Mouse (Mus musculus) lung, postnatal 0 days (tissue): ENCODE results near the gene Zfp296. TPM values are rescaled to one million over a fixed set of nuclear protein-coding genes. Genes with fewer than 3 reads are reported as not detected.

ENCODE experiments used
- ATAC-seq: fragments of 200-750 bp; cut with Nextera tagmentation; 2 replicates; pipeline ENCODE4 v1.8.0; 2017; ENCODE audit warnings: moderate library complexity
- DNase-seq: peaks from one replicate; pipeline ENCODE4 v3.0.0-alpha.2; 2016; ENCODE audit warnings: low spot score
- H3K27ac ChIP-seq: fragments of 300-500 bp; sonication (generic); 2 replicates; pipeline ENCODE4 v1.5.1; 2014; ENCODE audit warnings: antibody characterized with exemption, mild to moderate bottlenecking, low read length, mixed read lengths
- H3K27me3 ChIP-seq: fragments of 300-500 bp; sonication (generic); replicated peaks from 2 replicates; pipeline ENCODE4 v1.6.1; 2014; ENCODE audit warnings: low read length, mixed read lengths; ENCODE audit not compliant: insufficient read depth
- H3K36me3 ChIP-seq: fragments of 300-500 bp; sonication (generic); 2 replicates; pipeline ENCODE4 v1.6.1; 2014; ENCODE audit warnings: low read length, mixed read lengths; ENCODE audit not compliant: insufficient read depth
- H3K4me1 ChIP-seq: fragments of 300-500 bp; sonication (generic); 2 replicates; pipeline ENCODE4 v1.6.1; 2014; ENCODE audit warnings: antibody characterized with exemption, low read depth, low read length, mixed read lengths; ENCODE audit not compliant: insufficient read depth
- H3K4me2 ChIP-seq: fragments of 300-500 bp; sonication (generic); replicated peaks from 2 replicates; pipeline ENCODE4 v1.6.1; 2014; ENCODE audit warnings: low read depth, mild to moderate bottlenecking, low read length, moderate library complexity, mixed read lengths
- H3K4me3 ChIP-seq: fragments of 300-500 bp; sonication (generic); 2 replicates; pipeline ENCODE4 v1.5.1; 2014; ENCODE audit warnings: low read depth, low read length
- H3K9ac ChIP-seq: fragments of 300-500 bp; sonication (generic); replicated peaks from 2 replicates; pipeline ENCODE4 v1.6.1; 2014; ENCODE audit warnings: low read depth, mild to moderate bottlenecking
- H3K9me3 ChIP-seq: fragments of 300-500 bp; sonication (generic); 2 replicates; pipeline ENCODE4 v1.6.1; 2016; ENCODE audit warnings: low read length, mixed read lengths
- CTCF ChIP-seq: IDR thresholded peaks from 2 replicates; pipeline ENCODE4 v1.5.1; 2016; ENCODE audit warnings: antibody characterized with exemption, mild to moderate bottlenecking
- EP300 ChIP-seq: IDR thresholded peaks from 2 replicates; pipeline ENCODE4 v1.6.1; 2016; ENCODE audit warnings: antibody characterized with exemption, mild to moderate bottlenecking, control low read depth
- WGBS: fragments of 180-500 bp; shearing (Covaris S2); extraction: QIAGEN DNeasy Blood & Tissue Kit; methylation state at CpG from one replicate; pipeline ENCODE4 v1.1.7; 2014; 5-methylcytosine and 5-hydroxymethylcytosine counted together
- polyA plus RNA-seq: library from polyadenylated mRNA; unstranded; fragments of >200 nt; fragmentation: Nextera tagmentation; extraction: Ambion mirVana; gene quantifications from 2 replicates; pipeline ENCODE4 v1.2.1, GENCODE M21; 2015

Gene Zfp296
- polyA plus RNA-seq, 1 experiment from 2014 or later = 0.88 TPM

DNA sequence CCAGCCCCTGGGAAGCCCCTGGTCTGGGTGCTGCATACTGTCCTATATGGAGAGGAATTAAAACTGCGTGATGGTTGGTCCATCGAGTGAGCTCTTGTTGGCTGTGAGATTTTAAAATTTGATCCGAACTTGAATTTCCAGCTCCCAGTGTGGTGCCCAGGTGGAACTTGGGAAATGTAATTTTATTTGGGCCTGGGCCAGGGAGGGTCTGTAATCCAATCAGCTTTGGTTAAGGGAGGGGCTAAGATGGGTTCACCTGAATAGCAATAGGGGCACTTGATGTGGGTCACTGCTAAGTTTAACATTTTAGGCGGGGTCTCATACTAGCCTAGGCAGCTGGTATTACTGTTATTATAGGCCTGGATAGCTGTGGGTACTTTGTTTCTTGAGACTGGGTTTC is 1.3 kb downstream of the Zfp296 start:
- Histone ChIP-seq H3K27ac (no peak overlapping the region), H3K9me3 (no peaks in the 10 kb centered on the region), H3K9ac (no peak overlapping the region), H3K4me1 (no peaks in the 10 kb centered on the region), H3K36me3 (peaks cover 4% of the 10 kb centered on the region; the same call in 1 of the 2 replicates), H3K4me3 (no peak overlapping the region), H3K4me2 (peak overlapping the region; percentile 54; the same call in 1 of the 2 replicates), H3K27me3 (peaks cover 8% of the 10 kb centered on the region)
- TF ChIP-seq EP300 = no peak
- no peak for TF ChIP-seq CTCF
- 52% methylated on average over 4 of the region's 4 CpGs for WGBS
- ATAC-seq (no peak), DNase-seq (no peak)

DNA sequence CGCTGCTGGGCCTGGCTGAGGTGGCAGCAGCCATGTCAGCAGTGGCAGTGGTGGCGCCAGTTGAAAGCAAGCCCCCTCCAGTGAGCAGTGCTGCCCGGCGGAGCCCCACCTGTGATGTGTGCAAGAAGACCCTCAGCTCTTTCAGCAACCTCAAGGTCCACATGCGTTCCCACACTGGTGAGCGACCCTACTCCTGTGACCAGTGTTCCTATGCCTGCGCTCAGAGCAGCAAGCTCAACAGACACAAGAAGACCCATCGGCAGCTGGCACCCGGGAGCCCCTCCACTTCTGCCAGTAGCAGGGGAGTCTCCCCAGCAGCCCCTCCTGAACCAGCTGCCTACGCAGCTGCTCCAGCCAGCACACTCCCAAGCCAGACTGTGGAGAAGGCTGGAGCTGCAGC is 2.7 kb downstream of the Zfp296 start:
- DNase-seq (no peak), ATAC-seq (no peak)
- Histone ChIP-seq H3K4me3 (no peak overlapping the region), H3K4me2 (no peak overlapping the region), H3K27me3 (peaks cover 8% of the 10 kb centered on the region), H3K27ac (0 out of 2 replicates have a peak overlapping the region, but pooled peaks have one; percentile 26), H3K9ac (no peak overlapping the region), H3K9me3 (no peaks in the 10 kb centered on the region), H3K36me3 (peaks cover 13% of the 10 kb centered on the region), H3K4me1 (no peaks in the 10 kb centered on the region)
- TF ChIP-seq CTCF (no peak), EP300 (no peak)
- 83% methylated on average over 10 of the region's 10 CpGs for WGBS

DNA sequence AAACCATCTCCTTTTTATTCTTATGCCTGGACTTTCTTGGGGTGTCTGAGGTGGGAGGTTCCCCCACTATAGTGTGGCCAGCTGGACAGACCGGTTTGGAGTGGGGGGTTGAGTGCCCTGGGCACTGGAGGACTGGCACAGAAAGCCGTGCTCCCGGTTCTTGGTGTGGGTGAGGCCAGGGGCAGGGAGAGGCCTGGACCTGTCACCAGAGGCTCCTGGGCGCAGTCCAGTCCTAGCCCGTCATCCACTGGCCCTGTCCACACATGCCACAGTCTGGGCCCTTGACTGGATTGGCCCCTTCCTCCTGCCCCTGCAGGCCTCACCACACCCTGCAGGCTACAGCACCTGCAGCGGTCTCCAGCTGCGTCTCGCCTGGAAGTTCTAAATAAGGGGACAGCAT is 3.5 kb downstream of the Zfp296 start:
- no peaks in the 10 kb centered on the region for H3K9me3 ChIP-seq

GRCm38 (mm10) chr7:19586269-19586668 is 9.2 kb downstream of the Zfp296 start:
- Histone ChIP-seq H3K36me3 (peaks cover 38% of the 10 kb centered on the region), H3K27me3 (no peaks in the 10 kb centered on the region), H3K9me3 (no peaks in the 10 kb centered on the region), H3K4me3 (no peak overlapping the region), H3K4me1 (no peaks in the 10 kb centered on the region), H3K9ac (no peak overlapping the region), H3K27ac (no peak overlapping the region), H3K4me2 (no peak overlapping the region)
- no peak for DNase-seq
- ATAC-seq = no peak
- TF ChIP-seq EP300 (no peak), CTCF (no peak)
- 85% methylated on average over 43 of the region's 46 CpGs for WGBS

More for the DNA sequence above, 3.5 kb downstream of the Zfp296 start:
- Histone ChIP-seq H3K4me3 (no peak overlapping the region), H3K9ac (no peak overlapping the region), H3K4me2 (no peak overlapping the region), H3K4me1 (no peaks in the 10 kb centered on the region), H3K36me3 (peaks cover 13% of the 10 kb centered on the region), H3K27me3 (peaks cover 8% of the 10 kb centered on the region), H3K27ac (peak overlapping the region; percentile 55; the same call in 1 of the 2 replicates)
- ATAC-seq = peak; percentile 92
- WGBS = 58% methylated on average over 8 of the region's 8 CpGs
- no peak for TF ChIP-seq EP300
- TF ChIP-seq CTCF = peak; percentile 34
- DNase-seq = peak; percentile 77

GRCm38 (mm10) chr7:19589207-19589606 is 12.1 kb downstream of the Zfp296 start:
- Histone ChIP-seq H3K9me3 (no peaks in the 10 kb centered on the region), H3K27ac (no peak overlapping the region), H3K9ac (no peak overlapping the region), H3K4me1 (no peaks in the 10 kb centered on the region), H3K4me2 (no peak overlapping the region), H3K36me3 (peaks cover 36% of the 10 kb centered on the region), H3K27me3 (no peaks in the 10 kb centered on the region), H3K4me3 (no peak overlapping the region)
- WGBS = 36% methylated on average over 3 of the region's 3 CpGs
- peak; percentile 77 for TF ChIP-seq CTCF
- TF ChIP-seq EP300 = no peak
- ATAC-seq = 0 out of 2 replicates have a peak, but pooled peaks have one; percentile 22
- peak; percentile 53 for DNase-seq

GRCm38 (mm10) chr7:19589917-19590316 is 12.8 kb downstream of the Zfp296 start:
- peaks cover 34% of the 10 kb centered on the region for H3K36me3 ChIP-seq
- H3K27ac ChIP-seq = no peak overlapping the region
- no peak overlapping the region for H3K4me2 ChIP-seq
- DNase-seq = peak; percentile 93
- H3K9ac ChIP-seq = no peak overlapping the region
- H3K9me3 ChIP-seq = no peaks in the 10 kb centered on the region
- WGBS = 55% methylated on average over 3 of the region's 3 CpGs
- H3K27me3 ChIP-seq = no peaks in the 10 kb centered on the region
- TF ChIP-seq EP300 (no peak), CTCF (peak; percentile 94)
- no peaks in the 10 kb centered on the region for H3K4me1 ChIP-seq
- no peak overlapping the region for H3K4me3 ChIP-seq
- peak; percentile 77 for ATAC-seq
